Mouse (Mus musculus) myocyte (in vitro differentiated cells): ENCODE measurements around the gene Pla2g2d. TPM values are rescaled to one million over a fixed set of nuclear protein-coding genes. Genes with fewer than 3 reads are reported as not detected.

Source experiments
- H3K27me3 ChIP-seq: one replicate; pipeline ENCODE4 v1.6.1; 2011; ENCODE audit not compliant: control insufficient read depth, insufficient read depth, insufficient read length
- H3K36me3 ChIP-seq: one replicate; pipeline ENCODE4 v1.6.1; 2011; ENCODE audit not compliant: control insufficient read depth, insufficient read depth
- H3K4me2 ChIP-seq: one replicate; pipeline ENCODE4 v1.6.1; 2011; ENCODE audit warnings: low read depth, control low read depth
- H3K4me3 ChIP-seq: one replicate; pipeline ENCODE4 v1.5.1; 2011; ENCODE audit warnings: mild to moderate bottlenecking, control low read depth, moderate library complexity
- H3K79me2 ChIP-seq: one replicate; pipeline ENCODE4 v1.6.1; 2011; ENCODE audit not compliant: control insufficient read depth, insufficient read depth
- H3ac ChIP-seq: one replicate; pipeline ENCODE4 v1.6.1; 2011; ENCODE audit not compliant: control insufficient read depth, insufficient read length
- CEBPB ChIP-seq: IDR thresholded peaks from 2 replicates; pipeline ENCODE4 v1.6.1; 2011; ENCODE audit warnings: mild to moderate bottlenecking, moderate library complexity; ENCODE audit not compliant: poor library complexity, insufficient read depth, severe bottlenecking
- E2F4 ChIP-seq: IDR thresholded peaks from one replicate; pipeline ENCODE4 v1.6.1; 2011; ENCODE audit warnings: mild to moderate bottlenecking, control low read depth, moderate library complexity; ENCODE audit not compliant: insufficient read depth
- MAX ChIP-seq: IDR thresholded peaks from one replicate; pipeline ENCODE4 v1.6.1; 2011; ENCODE audit warnings: low read depth, mild to moderate bottlenecking, control low read depth
- MYOD1 ChIP-seq, 3 experiments: IDR thresholded peaks; one replicate each; pipeline ENCODE4 v1.6.1; 2011; ENCODE audit warnings: control low read depth in 2 of 3, low read depth in 2 of 3, mild to moderate bottlenecking in 2 of 3, moderate library complexity in 1 of 3; ENCODE audit not compliant: insufficient read length in 2 of 3, control insufficient read depth in 1 of 3
- MYOG ChIP-seq, 3 experiments: IDR thresholded peaks; one replicate each; pipeline ENCODE4 v1.6.1; 2011; ENCODE audit warnings: control low read depth in 2 of 3, low read depth in 2 of 3, mild to moderate bottlenecking in 2 of 3; ENCODE audit not compliant: insufficient read length in 2 of 3, control insufficient read depth in 1 of 3, insufficient read depth in 1 of 3
- POLR2A ChIP-seq: IDR thresholded peaks from one replicate; pipeline ENCODE4 v1.6.1; 2011; ENCODE audit warnings: low read depth, mild to moderate bottlenecking, control low read depth, moderate library complexity; ENCODE audit not compliant: insufficient read length
- POLR2AphosphoS2 ChIP-seq: IDR thresholded peaks from one replicate; pipeline ENCODE4 v1.6.1; 2011; ENCODE audit warnings: low read depth, control low read depth; ENCODE audit not compliant: insufficient read length
- REST ChIP-seq: IDR thresholded peaks from one replicate; pipeline ENCODE4 v1.6.1; 2011; ENCODE audit warnings: mild to moderate bottlenecking, control low read depth, moderate library complexity; ENCODE audit not compliant: insufficient read depth, insufficient read length
- SRF ChIP-seq: IDR thresholded peaks from one replicate; pipeline ENCODE4 v1.6.1; 2011; ENCODE audit warnings: low read depth; ENCODE audit not compliant: control insufficient read depth, insufficient read length
- TCF12 ChIP-seq: IDR thresholded peaks from one replicate; pipeline ENCODE4 v1.6.1; 2011; ENCODE audit warnings: mild to moderate bottlenecking, control low read depth; ENCODE audit not compliant: poor library complexity, insufficient read depth, severe bottlenecking
- TCF3 ChIP-seq: IDR thresholded peaks from one replicate; pipeline ENCODE4 v1.6.1; 2011; ENCODE audit warnings: low read depth, control low read depth; ENCODE audit not compliant: insufficient read length
- USF1 ChIP-seq: IDR thresholded peaks from one replicate; pipeline ENCODE4 v1.6.1; 2011; ENCODE audit warnings: low read depth, mild to moderate bottlenecking, control low read depth, moderate library complexity
- polyA plus RNA-seq: library from polyadenylated mRNA; unstranded; fragments of >200 nt; fragmentation: generic; extraction: Trizol; gene quantifications from one replicate; pipeline ENCODE4 v1.2.1, GENCODE M21; 2012; ENCODE audit warnings: missing spikeins

Gene Pla2g2d
- polyA plus RNA-seq, 1 experiment, result 0.05 TPM

DNA sequence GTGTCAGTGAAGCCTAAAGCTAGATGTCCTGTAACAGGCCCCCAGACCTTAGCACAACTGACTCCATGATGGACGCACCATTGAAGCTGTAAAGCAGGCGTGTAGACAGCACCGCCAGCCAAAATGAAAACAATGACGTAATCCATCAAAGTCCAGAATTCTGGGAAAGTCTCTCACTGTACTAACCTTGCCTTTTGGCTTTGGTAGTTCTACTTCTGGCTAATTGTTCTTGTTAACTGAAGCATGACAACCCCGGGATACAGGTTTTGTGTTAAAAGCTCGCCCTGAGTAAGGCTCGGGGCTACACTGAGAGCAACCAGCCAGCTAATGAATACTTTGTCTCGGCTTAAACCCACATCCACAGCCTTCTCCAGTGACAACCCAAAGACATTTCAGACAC is 29.7 kb downstream of the Pla2g2d start:
- H3K4me3 ChIP-seq, result no peak overlapping the region
- H3K36me3 ChIP-seq, result no peaks in the 10 kb centered on the region
- H3K4me2 ChIP-seq, result no peak overlapping the region
- no peak for TF ChIP-seq REST
- TF ChIP-seq TCF3, result no peak
- no peaks in the 10 kb centered on the region for H3K79me2 ChIP-seq
- no peak overlapping the region for H3ac ChIP-seq
- H3K27me3 ChIP-seq, result no peaks in the 10 kb centered on the region

DNA sequence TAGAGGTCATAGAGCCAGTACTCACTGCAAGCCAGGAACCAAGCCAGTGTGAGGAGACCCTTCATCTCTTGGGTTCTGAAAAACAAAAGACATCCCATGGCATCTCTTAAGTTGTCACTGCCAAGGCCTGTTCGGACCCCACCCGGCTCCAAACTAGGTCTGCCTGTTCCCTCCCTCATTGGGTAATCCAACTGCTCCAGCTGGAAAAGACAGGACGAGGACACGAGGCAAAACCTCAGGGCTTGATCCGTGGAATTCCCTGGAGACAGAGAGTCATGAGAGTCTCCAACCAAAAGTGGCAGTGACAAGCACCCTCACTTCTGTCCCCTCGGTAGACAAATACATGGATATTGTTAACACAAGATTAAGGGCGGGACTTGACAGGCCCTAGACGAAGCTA is 30.6 kb downstream of the Pla2g2d start:
- no peaks in the 10 kb centered on the region for H3K79me2 ChIP-seq
- H3K4me3 ChIP-seq, result no peak overlapping the region
- TF ChIP-seq POLR2A (no peak), REST (no peak), USF1 (no peak), TCF12 (no peak), MAX (no peak), CEBPB (no peak), MYOG (IDR thresholded peaks at IDR 0.05; ENCODE audit: control insufficient read depth in 1 of 3, insufficient read depth in 1 of 3, insufficient read length in 2 of 3, low read depth in 2 of 3) (no peak), SRF (no peak), E2F4 (no peak), TCF3 (no peak), POLR2AphosphoS2 (no peak), MYOD1 (IDR thresholded peaks at IDR 0.05; ENCODE audit: control insufficient read depth in 1 of 3, insufficient read length in 2 of 3, low read depth in 2 of 3) (no peak)
- no peaks in the 10 kb centered on the region for H3K27me3 ChIP-seq
- no peak overlapping the region for H3K4me2 ChIP-seq
- no peaks in the 10 kb centered on the region for H3K36me3 ChIP-seq
- no peak overlapping the region for H3ac ChIP-seq

DNA sequence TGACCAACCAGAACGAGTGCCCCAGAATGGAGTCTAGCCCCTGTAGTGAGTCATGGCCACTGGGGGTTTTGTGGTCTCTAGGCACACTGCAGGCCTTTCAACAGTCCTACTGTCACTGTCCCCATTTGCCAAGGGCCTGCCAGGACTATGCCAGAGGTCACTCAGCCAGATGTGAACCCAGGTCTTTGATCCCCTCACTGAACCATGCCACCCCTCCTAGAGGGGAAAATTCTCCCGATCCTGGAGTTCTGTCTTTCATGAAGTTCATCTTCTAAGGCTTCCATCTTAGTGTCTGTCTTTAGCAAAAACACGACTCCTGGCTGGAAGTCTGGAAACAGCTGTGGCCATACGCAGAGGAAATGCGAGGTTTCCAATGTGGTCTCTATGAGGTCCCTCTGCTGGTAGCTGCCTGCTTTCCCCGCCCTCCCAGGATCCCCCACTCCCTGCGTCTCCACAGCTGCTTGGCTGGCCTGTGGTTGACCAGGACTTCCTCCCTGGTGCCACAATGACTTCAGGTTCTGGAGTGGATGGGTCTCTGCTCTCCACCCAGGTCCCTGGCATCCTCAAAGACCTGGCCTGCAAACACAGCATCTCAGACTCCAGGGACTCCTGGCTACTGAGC is 31.5 kb downstream of the Pla2g2d start:
- Histone ChIP-seq H3ac (no peak overlapping the region), H3K79me2 (no peaks in the 10 kb centered on the region), H3K27me3 (no peaks in the 10 kb centered on the region), H3K4me2 (no peak overlapping the region), H3K36me3 (no peaks in the 10 kb centered on the region), H3K4me3 (no peak overlapping the region)
- TF ChIP-seq POLR2AphosphoS2, result no peak

DNA sequence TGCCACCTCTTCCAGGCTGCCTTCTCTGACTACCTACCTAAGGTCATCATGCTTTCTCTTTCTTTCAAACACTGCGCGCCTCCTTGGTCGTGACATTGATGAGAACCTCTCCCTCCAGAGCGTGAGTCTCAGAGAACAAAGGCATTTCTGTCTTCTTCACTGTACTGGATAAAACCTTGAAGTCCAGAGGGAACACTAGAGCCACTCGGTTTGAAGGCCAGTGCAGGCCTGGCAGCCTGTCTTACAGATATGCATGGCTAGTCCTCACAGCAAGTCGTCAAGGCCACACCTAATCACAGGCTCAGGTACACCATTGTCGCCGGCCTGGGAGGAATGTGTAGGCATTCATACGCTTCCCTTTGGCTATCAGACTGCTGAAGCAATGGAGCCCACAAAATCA is 40.6 kb downstream of the Pla2g2d start:
- no peaks in the 10 kb centered on the region for H3K27me3 ChIP-seq
- TF ChIP-seq MYOD1 (IDR thresholded peaks at IDR 0.05; ENCODE audit: control insufficient read depth in 1 of 3, insufficient read length in 2 of 3, low read depth in 2 of 3) (no peak), POLR2A (no peak), USF1 (no peak), TCF3 (no peak), E2F4 (no peak), REST (no peak), TCF12 (no peak), SRF (no peak), MAX (no peak), MYOG (IDR thresholded peaks at IDR 0.05; ENCODE audit: control insufficient read depth in 1 of 3, insufficient read depth in 1 of 3, insufficient read length in 2 of 3, low read depth in 2 of 3) (no peak), CEBPB (no peak), POLR2AphosphoS2 (no peak)

DNA sequence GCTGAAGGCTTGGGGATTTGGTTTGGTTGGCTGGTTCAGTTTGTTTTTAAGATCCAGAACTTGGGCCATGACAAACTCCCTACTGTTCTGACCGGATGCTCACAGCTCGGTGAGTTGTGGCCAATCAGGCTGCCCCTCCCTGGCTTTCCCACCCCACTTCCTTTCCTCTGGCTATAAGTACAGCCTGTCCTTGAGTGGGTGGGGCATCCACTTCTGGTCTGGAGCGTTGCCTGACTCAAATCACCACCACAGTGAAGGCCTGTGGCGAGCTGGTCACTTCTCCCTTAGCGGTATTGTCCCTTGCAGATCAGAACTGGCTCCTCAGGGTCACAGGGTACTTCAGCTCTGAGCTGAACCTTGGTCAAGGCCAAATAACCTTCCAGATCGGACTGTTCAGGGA is 42.2 kb downstream of the Pla2g2d start:
- no peak overlapping the region for H3K4me2 ChIP-seq

More for the DNA sequence above, 40.6 kb downstream of the Pla2g2d start:
- no peak overlapping the region for H3ac ChIP-seq
- H3K79me2 ChIP-seq, result no peaks in the 10 kb centered on the region
- H3K4me3 ChIP-seq, result no peak overlapping the region
- no peaks in the 10 kb centered on the region for H3K36me3 ChIP-seq
- H3K4me2 ChIP-seq, result no peak overlapping the region

More for the DNA sequence above, 42.2 kb downstream of the Pla2g2d start:
- TF ChIP-seq POLR2AphosphoS2 (no peak), REST (no peak), USF1 (no peak), CEBPB (no peak), E2F4 (no peak), MYOG (IDR thresholded peaks at IDR 0.05; ENCODE audit: control insufficient read depth in 1 of 3, insufficient read depth in 1 of 3, insufficient read length in 2 of 3, low read depth in 2 of 3) (no peak), POLR2A (no peak), SRF (no peak)
- H3K4me3 ChIP-seq, result no peak overlapping the region
- H3ac ChIP-seq, result no peak overlapping the region
- no peaks in the 10 kb centered on the region for H3K79me2 ChIP-seq
- no peaks in the 10 kb centered on the region for H3K27me3 ChIP-seq
- no peaks in the 10 kb centered on the region for H3K36me3 ChIP-seq
